Mouse (Mus musculus) bone marrow macrophage, adult 2 months (primary cell): Measurements from ENCODE around the gene Exoc3l2. TPM values are rescaled to one million over a fixed set of nuclear protein-coding genes. Genes with fewer than 3 reads are reported as not detected.

Experiments used
- H3K27ac ChIP-seq: 2 replicates; pipeline ENCODE4 v1.5.1; 2012; ENCODE audit warnings: low read depth, low read length; ENCODE audit not compliant: insufficient read depth
- H3K4me1 ChIP-seq: 2 replicates; pipeline ENCODE4 v1.6.1; 2012; ENCODE audit warnings: low read length; ENCODE audit not compliant: control insufficient read depth, insufficient read depth
- H3K4me3 ChIP-seq: 2 replicates; pipeline ENCODE4 v1.5.1; 2012; ENCODE audit warnings: mild to moderate bottlenecking, low read length, moderate library complexity; ENCODE audit not compliant: insufficient read depth
- CTCF ChIP-seq: IDR thresholded peaks from 2 replicates; pipeline ENCODE4 v1.5.1; 2012; ENCODE audit warnings: low read depth, mild to moderate bottlenecking, low read length, moderate library complexity
- POLR2A ChIP-seq: IDR thresholded peaks from 2 replicates; pipeline ENCODE4 v1.6.1; 2012; ENCODE audit warnings: mild to moderate bottlenecking, low read depth, low read length, borderline replicate concordance
- polyA plus RNA-seq: library from polyadenylated mRNA; stranded (reverse); fragments of >200 nt; gene quantifications from 2 replicates; pipeline ENCODE4 v1.2.4, GENCODE M21; 2012; ENCODE audit not compliant: missing spikeins, insufficient read depth, insufficient read length

Gene Exoc3l2
- polyA plus RNA-seq, 1 experiment = not detected

DNA sequence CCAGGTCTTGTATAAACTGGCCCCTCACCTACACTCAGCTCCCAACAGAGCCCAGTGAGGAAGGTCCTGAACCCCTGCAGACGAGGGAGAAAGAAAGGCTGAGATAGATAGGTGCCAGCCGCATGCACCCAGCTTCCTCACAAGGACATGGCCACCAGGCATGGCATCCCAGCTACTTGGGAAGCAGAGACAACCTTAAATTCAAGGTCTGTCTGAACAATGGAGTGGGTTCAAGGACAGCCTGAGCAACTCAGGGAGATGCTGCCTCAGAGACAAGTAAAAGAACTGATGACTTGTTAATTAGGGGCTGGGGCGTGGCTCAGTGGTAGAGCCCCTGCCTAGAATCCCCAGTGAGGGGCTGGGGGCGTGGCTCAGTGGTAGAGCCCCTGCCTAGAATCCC, 7.9 kb upstream of the Exoc3l2 start:
- TF ChIP-seq POLR2A (no peak), CTCF (no peak)
- H3K4me3 ChIP-seq = no peak overlapping the region
- no peak overlapping the region for H3K27ac ChIP-seq
- peaks cover 7% of the 10 kb centered on the region for H3K4me1 ChIP-seq

DNA sequence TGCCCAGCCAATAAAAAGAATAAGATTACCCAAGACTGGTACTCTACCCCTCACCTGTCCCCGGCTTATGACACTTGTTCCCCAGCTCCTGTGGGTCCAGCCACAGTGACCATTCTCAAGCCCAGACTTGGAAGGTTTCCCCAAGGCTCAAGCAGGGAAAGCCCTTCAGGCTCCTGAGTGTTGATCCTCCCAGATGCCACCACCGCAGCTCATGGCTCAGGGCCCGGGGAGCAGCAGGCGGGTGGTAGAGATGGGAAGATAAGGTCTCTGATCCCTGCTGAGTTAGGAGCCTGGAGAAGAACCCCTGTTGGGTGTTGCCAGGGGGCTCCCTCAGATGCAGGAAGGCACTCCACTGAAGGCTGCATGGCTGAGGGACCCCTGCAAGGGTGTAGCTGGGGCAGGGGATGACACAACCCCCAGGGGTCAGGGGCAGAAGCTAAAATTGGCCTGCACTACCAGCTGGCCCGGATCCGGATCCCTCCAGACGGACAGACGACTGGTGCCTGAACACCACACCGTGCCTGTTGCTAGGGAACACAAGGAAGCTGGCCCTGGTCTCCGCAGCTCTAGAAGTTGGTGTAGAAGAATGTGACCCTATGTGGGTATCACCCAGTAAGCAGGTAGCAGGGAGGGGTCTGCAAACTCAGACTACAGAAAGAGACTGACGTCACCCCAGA, 7.2 kb upstream of the Exoc3l2 start:
- H3K4me1 ChIP-seq = peaks cover 7% of the 10 kb centered on the region
- H3K27ac ChIP-seq = no peak overlapping the region
- H3K4me3 ChIP-seq = no peak overlapping the region
- no peak for TF ChIP-seq CTCF

DNA sequence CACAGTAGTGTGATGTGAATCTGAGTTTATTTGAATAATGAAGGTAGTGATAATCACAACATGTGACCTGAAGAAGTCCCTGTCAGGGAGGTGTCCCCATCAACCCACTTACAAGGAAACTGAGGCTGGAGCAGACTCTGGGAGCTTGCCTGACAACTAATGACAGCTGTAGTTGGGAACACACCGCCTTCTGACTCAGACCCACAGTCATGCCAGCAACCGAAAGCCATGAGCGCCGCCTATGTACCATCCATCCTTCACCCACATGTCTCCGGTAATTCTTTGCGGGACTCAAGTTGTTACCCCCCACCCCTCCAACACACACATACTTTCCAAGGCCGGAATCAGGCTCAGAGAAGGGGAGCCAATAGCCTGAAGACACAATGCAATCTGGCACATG, 6.5 kb upstream of the Exoc3l2 start:
- H3K27ac ChIP-seq = no peak overlapping the region
- TF ChIP-seq CTCF (no peak), POLR2A (no peak)
- H3K4me3 ChIP-seq = no peak overlapping the region
- peaks cover 7% of the 10 kb centered on the region for H3K4me1 ChIP-seq

DNA sequence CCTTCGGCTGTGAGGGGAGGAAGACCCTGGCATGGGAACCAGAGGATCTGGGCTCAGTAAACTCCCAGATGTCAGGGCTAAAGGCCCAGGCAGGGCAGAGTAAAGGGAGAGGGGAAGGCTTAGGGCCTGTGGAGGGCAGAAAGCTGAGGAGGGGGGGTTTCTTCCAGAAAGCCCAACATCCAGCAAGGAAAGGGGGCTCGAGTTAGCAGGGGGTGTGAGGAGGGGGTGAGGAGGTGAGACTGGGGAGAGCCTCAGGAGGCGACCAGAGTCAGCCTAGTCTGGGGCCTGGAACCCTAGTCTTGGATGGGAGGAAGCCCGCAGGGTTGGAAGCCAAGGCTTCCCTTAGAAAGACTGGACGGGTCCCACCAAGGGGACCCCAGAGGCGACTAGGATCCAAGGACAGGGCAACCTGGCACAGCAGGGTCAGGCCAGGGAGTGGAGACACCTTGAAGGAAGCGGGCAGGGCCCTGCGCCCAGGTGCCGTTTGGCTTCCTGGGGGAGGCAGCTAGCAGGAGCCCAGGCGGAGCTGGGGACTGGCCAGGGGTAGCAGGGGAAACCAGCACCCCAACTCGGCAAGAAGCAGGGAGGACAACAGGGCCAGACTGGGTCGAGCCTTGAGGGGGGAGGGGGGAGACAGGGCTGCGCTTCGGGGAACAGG, 5.6 kb upstream of the Exoc3l2 start:
- peak overlapping the region; percentile 87 for H3K4me3 ChIP-seq
- H3K27ac ChIP-seq = no peak overlapping the region
- no peak for TF ChIP-seq POLR2A
- TF ChIP-seq CTCF = no peak
- peaks cover 14% of the 10 kb centered on the region for H3K4me1 ChIP-seq

DNA sequence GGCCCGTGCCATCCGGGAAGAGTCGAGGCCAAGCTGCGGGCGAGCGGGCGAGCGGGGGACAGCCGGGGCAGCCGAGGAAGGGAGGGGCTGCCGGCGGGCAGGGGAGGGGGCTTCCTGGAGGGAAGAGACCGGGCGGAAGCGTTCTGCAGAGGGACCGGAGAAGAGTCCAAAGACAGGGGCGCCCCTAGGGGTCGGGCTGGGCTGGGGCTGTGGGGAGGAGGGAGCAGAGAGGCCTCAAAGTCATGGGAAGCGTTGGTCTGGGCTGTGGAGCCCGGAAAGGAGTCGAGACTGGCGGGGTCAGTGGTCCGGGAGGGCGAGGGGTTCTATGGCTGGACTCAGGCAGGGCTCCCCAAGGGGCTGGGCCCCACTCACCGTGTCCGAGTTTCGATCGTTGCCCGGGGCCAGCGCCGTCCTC, 5.1 kb upstream of the Exoc3l2 start:
- no peak overlapping the region for H3K27ac ChIP-seq
- peaks cover 15% of the 10 kb centered on the region for H3K4me1 ChIP-seq

DNA sequence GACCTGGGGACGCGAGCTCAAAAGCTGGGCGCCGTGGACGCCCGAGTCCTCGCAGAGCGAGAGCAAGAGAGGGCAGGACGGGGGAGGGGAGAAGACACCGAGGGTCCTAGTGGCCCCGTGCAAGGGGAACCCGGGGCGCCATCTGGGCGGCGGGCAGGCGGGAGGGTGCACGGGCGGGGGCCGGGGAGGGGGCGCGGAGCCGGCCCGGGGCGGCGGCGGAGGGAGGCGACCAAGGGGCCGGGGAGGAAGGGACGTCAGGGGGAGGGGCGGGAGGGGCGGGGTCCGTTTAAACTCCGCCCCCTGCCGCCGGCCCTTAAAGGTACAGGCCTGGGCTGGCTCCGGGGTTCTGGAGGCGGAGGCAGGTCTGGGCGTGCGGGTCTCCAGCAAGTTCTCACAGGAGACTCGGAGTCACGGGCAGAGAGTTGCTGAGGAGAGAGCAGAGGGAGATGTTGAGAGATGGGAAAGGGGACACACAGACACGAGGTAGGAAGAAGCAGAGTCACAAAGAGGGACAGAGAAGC, 4.5 kb upstream of the Exoc3l2 start, which contains the start of gene Mark4:
Mark4 (minus strand) TSS at position 231 of the 521 bp plus-strand sequence.
- H3K4me1 ChIP-seq = peaks cover 15% of the 10 kb centered on the region
- TF ChIP-seq CTCF (no peak), POLR2A (0 out of 2 replicates have a peak, but pooled peaks have one; percentile 46)
- peak within 1 kb of the TSS; percentile 87 for H3K4me3 ChIP-seq
- H3K27ac ChIP-seq = peak within 1 kb of the TSS; percentile 24; the same call in 1 of the 2 replicates

More for the DNA sequence above, 5.1 kb upstream of the Exoc3l2 start:
- peak overlapping the region; percentile 87 for H3K4me3 ChIP-seq
- no peak for TF ChIP-seq POLR2A
- TF ChIP-seq CTCF = no peak

DNA sequence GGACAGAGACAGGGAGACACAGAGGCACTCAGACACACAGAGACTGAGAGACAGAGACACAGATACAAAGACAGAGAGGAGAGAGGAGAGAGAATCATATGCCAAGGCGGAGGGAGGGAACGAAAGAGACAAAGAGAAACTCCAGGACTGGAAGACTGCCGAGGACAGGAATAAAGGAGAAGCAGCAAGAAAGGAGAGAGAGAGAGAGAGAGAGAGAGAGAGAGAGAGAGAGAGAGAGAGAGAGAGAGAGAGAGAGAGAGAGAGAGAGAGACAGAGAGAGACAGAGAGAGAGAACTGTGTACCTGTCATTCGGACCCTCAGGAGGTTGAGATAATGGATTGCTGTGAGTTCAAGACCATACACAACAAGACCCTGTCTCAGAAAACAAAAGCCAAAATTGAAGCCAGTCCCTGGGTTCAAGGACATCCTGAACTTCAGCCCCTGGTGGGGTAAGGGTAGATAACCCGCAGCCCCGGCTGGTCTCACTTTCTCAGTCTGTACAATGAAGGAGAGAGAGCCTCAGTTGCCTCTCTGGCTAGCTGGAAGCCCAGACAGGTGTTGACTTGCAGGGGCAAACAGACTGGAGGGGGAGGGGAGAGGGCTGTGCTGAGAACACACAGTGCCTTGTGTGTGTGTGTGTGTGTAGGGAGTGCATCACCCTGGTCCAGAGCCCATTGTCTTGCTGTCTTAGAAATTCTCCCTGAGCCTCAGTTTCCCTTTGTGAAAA, 3.8 kb upstream of the Exoc3l2 start:
- TF ChIP-seq CTCF (no peak), POLR2A (no peak)
- peaks cover 15% of the 10 kb centered on the region for H3K4me1 ChIP-seq
- H3K27ac ChIP-seq = peak overlapping the region; percentile 24; the same call in 1 of the 2 replicates
- H3K4me3 ChIP-seq = peak overlapping the region; percentile 72

DNA sequence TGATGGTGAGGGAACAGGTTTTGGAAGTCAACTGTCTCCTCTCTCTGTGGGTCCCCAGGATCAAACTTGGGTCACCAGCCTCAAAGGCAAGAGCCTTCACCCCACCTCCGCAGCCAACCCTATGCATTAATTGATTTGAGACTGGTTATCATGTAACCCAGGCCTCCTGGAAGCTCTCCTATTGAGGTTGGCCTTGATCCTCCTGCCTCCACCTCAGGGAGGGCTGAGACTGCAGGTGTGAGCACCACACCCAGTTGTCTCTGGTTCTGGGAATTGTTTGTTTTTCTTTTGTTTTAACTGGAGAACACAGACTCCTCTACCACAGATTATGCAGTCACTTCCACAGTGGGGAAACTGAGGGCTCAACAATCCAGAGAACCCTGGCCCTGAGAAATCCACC, 2.6 kb upstream of the Exoc3l2 start:
- TF ChIP-seq CTCF = no peak
- TF ChIP-seq POLR2A = no peak
- Histone ChIP-seq H3K27ac (no peak overlapping the region), H3K4me3 (no peak overlapping the region), H3K4me1 (peaks cover 16% of the 10 kb centered on the region)

DNA sequence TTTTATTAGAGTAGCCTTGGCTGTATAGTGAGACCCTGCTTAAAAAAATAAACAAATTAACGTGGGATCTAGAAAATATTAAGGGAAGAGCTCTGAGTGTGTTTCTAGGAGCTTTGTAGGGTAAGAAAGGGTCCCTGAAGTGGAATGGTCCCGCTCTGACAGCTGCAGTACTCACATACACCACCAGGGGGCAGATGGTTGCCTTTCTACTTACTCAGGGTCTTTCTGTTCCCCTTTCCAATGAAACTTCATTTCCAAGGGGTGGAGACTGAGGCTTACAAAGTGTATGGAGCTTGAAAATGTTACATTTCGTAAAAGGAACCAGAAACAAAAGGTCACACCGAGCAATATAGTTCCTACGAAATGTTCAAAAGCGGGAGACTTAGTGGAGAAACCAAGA, 1.6 kb upstream of the Exoc3l2 start:
- H3K4me3 ChIP-seq = peak overlapping the region; percentile 32; the same call in 1 of the 2 replicates
- peaks cover 25% of the 10 kb centered on the region for H3K4me1 ChIP-seq
- TF ChIP-seq POLR2A (no peak), CTCF (peak; percentile 74)
- H3K27ac ChIP-seq = peak overlapping the region; percentile 60

DNA sequence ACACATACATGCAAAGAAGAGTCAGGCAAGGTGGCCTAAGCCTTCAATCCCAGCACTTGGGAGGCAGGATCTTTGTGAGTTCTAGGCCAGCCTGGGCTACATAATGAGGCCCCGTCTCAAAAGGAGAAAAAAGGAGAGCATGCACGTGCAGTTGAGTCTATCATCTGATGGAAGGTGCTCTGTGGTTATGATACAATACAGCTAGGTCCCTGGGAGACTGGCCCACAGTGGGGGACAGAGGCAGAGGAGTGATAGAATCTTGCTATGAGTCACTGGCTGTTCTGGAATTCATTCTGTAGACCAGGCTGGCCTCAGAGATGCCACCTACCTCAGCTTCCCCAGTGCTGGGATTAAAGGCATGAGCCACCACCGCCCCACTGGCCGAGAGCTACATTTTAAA, 688 bp upstream of the Exoc3l2 start:
- Histone ChIP-seq H3K27ac (no peak overlapping the region), H3K4me3 (no peak overlapping the region), H3K4me1 (peaks cover 29% of the 10 kb centered on the region)
- TF ChIP-seq CTCF = no peak
- TF ChIP-seq POLR2A = no peak
